Mouse (Mus musculus) lung, postnatal 0 days (tissue): ENCODE data around the gene Manbal. TPM values are rescaled to one million over a fixed set of nuclear protein-coding genes. Genes with fewer than 3 reads are reported as not detected.

Source experiments
- ATAC-seq: fragments of 200-750 bp; cut with Nextera tagmentation; 2 replicates; pipeline ENCODE4 v1.8.0; 2017; ENCODE audit warnings: moderate library complexity
- DNase-seq: peaks from one replicate; pipeline ENCODE4 v3.0.0-alpha.2; 2016; ENCODE audit warnings: low spot score
- H3K27ac ChIP-seq: fragments of 300-500 bp; sonication (generic); 2 replicates; pipeline ENCODE4 v1.5.1; 2014; ENCODE audit warnings: antibody characterized with exemption, mild to moderate bottlenecking, low read length, mixed read lengths
- H3K27me3 ChIP-seq: fragments of 300-500 bp; sonication (generic); replicated peaks from 2 replicates; pipeline ENCODE4 v1.6.1; 2014; ENCODE audit warnings: low read length, mixed read lengths; ENCODE audit not compliant: insufficient read depth
- H3K36me3 ChIP-seq: fragments of 300-500 bp; sonication (generic); 2 replicates; pipeline ENCODE4 v1.6.1; 2014; ENCODE audit warnings: low read length, mixed read lengths; ENCODE audit not compliant: insufficient read depth
- H3K4me1 ChIP-seq: fragments of 300-500 bp; sonication (generic); 2 replicates; pipeline ENCODE4 v1.6.1; 2014; ENCODE audit warnings: antibody characterized with exemption, low read depth, low read length, mixed read lengths; ENCODE audit not compliant: insufficient read depth
- H3K4me2 ChIP-seq: fragments of 300-500 bp; sonication (generic); replicated peaks from 2 replicates; pipeline ENCODE4 v1.6.1; 2014; ENCODE audit warnings: low read depth, mild to moderate bottlenecking, low read length, moderate library complexity, mixed read lengths
- H3K4me3 ChIP-seq: fragments of 300-500 bp; sonication (generic); 2 replicates; pipeline ENCODE4 v1.5.1; 2014; ENCODE audit warnings: low read depth, low read length
- H3K9ac ChIP-seq: fragments of 300-500 bp; sonication (generic); replicated peaks from 2 replicates; pipeline ENCODE4 v1.6.1; 2014; ENCODE audit warnings: low read depth, mild to moderate bottlenecking
- H3K9me3 ChIP-seq: fragments of 300-500 bp; sonication (generic); 2 replicates; pipeline ENCODE4 v1.6.1; 2016; ENCODE audit warnings: low read length, mixed read lengths
- CTCF ChIP-seq: IDR thresholded peaks from 2 replicates; pipeline ENCODE4 v1.5.1; 2016; ENCODE audit warnings: antibody characterized with exemption, mild to moderate bottlenecking
- EP300 ChIP-seq: IDR thresholded peaks from 2 replicates; pipeline ENCODE4 v1.6.1; 2016; ENCODE audit warnings: antibody characterized with exemption, mild to moderate bottlenecking, control low read depth
- WGBS: fragments of 180-500 bp; shearing (Covaris S2); extraction: QIAGEN DNeasy Blood & Tissue Kit; methylation state at CpG from one replicate; pipeline ENCODE4 v1.1.7; 2014; 5-methylcytosine and 5-hydroxymethylcytosine counted together
- polyA plus RNA-seq: library from polyadenylated mRNA; unstranded; fragments of >200 nt; fragmentation: Nextera tagmentation; extraction: Ambion mirVana; gene quantifications from 2 replicates; pipeline ENCODE4 v1.2.1, GENCODE M21; 2015

Gene Manbal
- polyA plus RNA-seq, 1 experiment from 2014 or later, result 100 TPM

DNA sequence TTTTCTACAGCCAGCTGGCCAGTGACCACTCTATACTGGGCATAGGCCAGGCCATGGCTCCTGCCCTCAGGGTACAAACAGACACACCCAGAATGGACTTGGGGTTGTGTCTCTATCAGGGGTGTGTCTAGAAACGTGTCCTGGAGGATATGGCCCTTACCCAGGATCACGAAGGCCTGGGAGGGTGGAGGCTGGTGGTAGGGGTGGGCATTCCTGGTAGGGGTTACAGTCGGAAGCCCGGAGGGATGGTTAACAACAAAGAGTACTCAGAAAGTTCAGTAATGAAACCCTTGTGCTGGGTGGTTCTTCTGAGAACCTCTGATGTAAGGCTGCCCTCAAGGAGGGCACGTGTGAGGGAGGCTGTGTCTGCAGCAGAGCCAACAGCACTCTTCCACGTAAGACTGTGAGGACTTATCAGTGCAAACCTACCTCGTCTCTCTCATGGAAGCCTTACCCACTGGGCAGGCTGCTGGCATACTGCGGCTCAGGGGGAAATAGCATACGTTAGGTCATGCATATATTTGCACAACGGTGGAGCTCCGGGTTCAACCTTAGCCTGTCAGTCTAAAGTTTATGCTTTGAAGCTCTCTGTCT, 54.8 kb downstream of the Manbal start:
- H3K27me3 ChIP-seq, result no peaks in the 10 kb centered on the region
- no peaks in the 10 kb centered on the region for H3K9me3 ChIP-seq
- DNase-seq (peak; percentile 70), ATAC-seq (peak; percentile 53)
- H3K27ac ChIP-seq, result peak overlapping the region; percentile 97
- 42% methylated on average over 11 of the region's 11 CpGs for WGBS
- no peak overlapping the region for H3K4me3 ChIP-seq
- H3K4me1 ChIP-seq, result peaks cover 19% of the 10 kb centered on the region; the same call in 1 of the 2 replicates
- no peak overlapping the region for H3K9ac ChIP-seq
- no peak; the same call in 1 of the 2 replicates for TF ChIP-seq EP300
- no peak for TF ChIP-seq CTCF
- no peak overlapping the region for H3K4me2 ChIP-seq
- no peaks in the 10 kb centered on the region for H3K36me3 ChIP-seq

- Histone ChIP-seq H3K4me3 (peak overlapping the region; percentile 78; the same call in 1 of the 2 replicates), H3K36me3 (0 out of 2 replicates have a peak, but pooled peaks cover 3% of the 10 kb centered on the region), H3K27ac (peak overlapping the region; percentile 97), H3K9me3 (no peaks in the 10 kb centered on the region), H3K9ac (no peak overlapping the region), H3K27me3 (no peaks in the 10 kb centered on the region), H3K4me2 (peak overlapping the region; percentile 91), H3K4me1 (peaks cover 19% of the 10 kb centered on the region; the same call in 1 of the 2 replicates)
- TF ChIP-seq EP300, result no peak; the same call in 1 of the 2 replicates
- no peak for TF ChIP-seq CTCF
- 43% methylated on average over 11 of the region's 11 CpGs for WGBS
- peak; percentile 92 for DNase-seq
- peak; percentile 83 for ATAC-seq
Observed at GRCm38 (mm10) chr2:157422854-157423705, 55.7 kb downstream of the Manbal start.

GRCm38 (mm10) chr2:157423706-157424125, 56.3 kb downstream of the Manbal start:
- Histone ChIP-seq H3K36me3 (0 out of 2 replicates have a peak, but pooled peaks cover 3% of the 10 kb centered on the region), H3K4me1 (peaks cover 17% of the 10 kb centered on the region; the same call in 1 of the 2 replicates), H3K4me2 (peak overlapping the region; percentile 91), H3K9ac (peak overlapping the region; percentile 98), H3K4me3 (peak overlapping the region; percentile 78), H3K27ac (peak overlapping the region; percentile 97), H3K9me3 (no peaks in the 10 kb centered on the region), H3K27me3 (no peaks in the 10 kb centered on the region)
- 5% methylated on average over 21 of the region's 21 CpGs for WGBS
- no peak for TF ChIP-seq EP300
- TF ChIP-seq CTCF, result no peak
- ATAC-seq (no peak), DNase-seq (no peak)

GRCm38 (mm10) chr2:157424126-157424903, 56.9 kb downstream of the Manbal start:
- Histone ChIP-seq H3K27me3 (no peaks in the 10 kb centered on the region), H3K4me3 (peak overlapping the region; percentile 78), H3K9ac (peak overlapping the region; percentile 98), H3K36me3 (0 out of 2 replicates have a peak, but pooled peaks cover 3% of the 10 kb centered on the region), H3K4me2 (peak overlapping the region; percentile 91), H3K27ac (peak overlapping the region; percentile 97), H3K4me1 (peaks cover 14% of the 10 kb centered on the region; the same call in 1 of the 2 replicates), H3K9me3 (no peaks in the 10 kb centered on the region)
- WGBS, result 5% methylated on average over 27 of the region's 98 CpGs
- TF ChIP-seq CTCF, result no peak
- TF ChIP-seq EP300, result no peak
- peak; percentile 58 for DNase-seq
- ATAC-seq, result 0 out of 2 replicates have a peak, but pooled peaks have one; percentile 1

DNA sequence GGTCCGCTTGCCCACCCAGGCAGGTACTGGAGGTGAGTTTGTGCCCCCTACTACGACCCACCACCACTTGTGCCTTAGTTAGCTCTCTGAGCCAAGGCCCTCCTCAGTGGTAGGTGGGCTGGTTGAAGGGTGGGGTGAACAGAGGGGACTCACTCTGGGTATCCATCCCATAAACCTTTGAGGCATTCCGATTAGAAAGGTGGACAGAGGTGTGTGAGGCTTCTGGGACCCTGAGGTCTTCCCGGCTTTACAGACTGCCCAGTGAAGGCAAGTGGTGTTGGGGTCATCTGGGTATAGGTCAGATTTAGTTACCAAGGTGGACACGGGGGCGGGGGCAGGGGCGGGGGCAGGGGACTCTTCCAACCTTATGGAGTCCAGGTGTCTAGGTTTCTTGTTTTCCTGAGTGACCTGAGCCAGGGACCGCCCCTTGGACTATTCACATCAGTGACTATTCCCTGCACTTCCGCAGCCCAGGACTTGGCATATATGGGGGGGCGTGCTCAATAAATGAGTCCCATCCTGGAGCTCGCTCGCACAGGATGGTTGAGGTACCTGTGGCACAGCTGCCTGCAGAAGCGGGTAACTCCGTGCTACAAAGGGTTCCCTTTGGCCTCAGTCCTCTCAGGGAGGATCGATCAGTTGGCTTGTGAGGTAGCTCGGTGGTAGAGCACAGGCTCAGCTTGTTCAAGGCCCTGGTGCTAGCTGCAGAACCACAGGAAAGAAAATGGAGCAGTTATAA, 57.7 kb downstream of the Manbal start:
- H3K27ac ChIP-seq, result peak overlapping the region; percentile 97
- peaks cover 14% of the 10 kb centered on the region; the same call in 1 of the 2 replicates for H3K4me1 ChIP-seq
- H3K36me3 ChIP-seq, result 0 out of 2 replicates have a peak, but pooled peaks cover 3% of the 10 kb centered on the region
- no peak for ATAC-seq
- H3K27me3 ChIP-seq, result no peaks in the 10 kb centered on the region
- TF ChIP-seq EP300, result no peak
- TF ChIP-seq CTCF, result no peak
- H3K9me3 ChIP-seq, result no peaks in the 10 kb centered on the region
- DNase-seq, result peak; percentile 59
- WGBS, result 51% methylated on average over 16 of the region's 16 CpGs
- H3K9ac ChIP-seq, result peak overlapping the region; percentile 98
- peak overlapping the region; percentile 78 for H3K4me3 ChIP-seq
- peak overlapping the region; percentile 91 for H3K4me2 ChIP-seq
